Mouse (Mus musculus): ENCODE measurements around the gene Bmpr1a.

GRCm38 (mm10) chr14:34497346-34497745 is 5.8 kb downstream of the Bmpr1a start:
- TF ChIP-seq CTCF (IDR thresholded peaks at IDR 0.05; ENCODE audit: low read depth) (no peak), EP300 (IDR thresholded peaks at IDR 0.05; ENCODE audit: low read depth) (no peak)
